Mouse (Mus musculus): Measurements from ENCODE around the gene Atl3. TPM values are rescaled to one million over a fixed set of nuclear protein-coding genes. Genes with fewer than 3 reads are reported as not detected.
A peak's percentile ranks its signal among the peaks of the same experiment; 100 is the strongest.
"Not testable (repeated sequence)": the region's sequence is repeated elsewhere in the genome, so short reads cannot be mapped to it uniquely, and the experiment has no call there.

Gene Atl3
- polyA plus RNA-seq, 1 experiment: 0.11 TPM

- Histone ChIP-seq H3K36me3 (ENCODE audit: control insufficient read depth) (peaks cover 12% of the 10 kb centered on the region), H3K9me3 (ENCODE audit: control insufficient read depth, low read length) (no peaks in the 10 kb centered on the region), H3K4me1 (ENCODE audit: control insufficient read depth) (peaks cover 41% of the 10 kb centered on the region), H3K27me3 (ENCODE audit: control insufficient read depth) (no peaks in the 10 kb centered on the region), H3K4me3 (replicated peaks) (peak overlapping the region; percentile 89)
- TF ChIP-seq TAL1 (IDR thresholded peaks at IDR 0.05; ENCODE audit: low read length) (no peak), GATA1 (IDR thresholded peaks at IDR 0.05; ENCODE audit: low read length) (no peak)
Measured at GRCm38 (mm10) chr19:7494187-7495015, 561 bp downstream of the Atl3 start.

DNA sequence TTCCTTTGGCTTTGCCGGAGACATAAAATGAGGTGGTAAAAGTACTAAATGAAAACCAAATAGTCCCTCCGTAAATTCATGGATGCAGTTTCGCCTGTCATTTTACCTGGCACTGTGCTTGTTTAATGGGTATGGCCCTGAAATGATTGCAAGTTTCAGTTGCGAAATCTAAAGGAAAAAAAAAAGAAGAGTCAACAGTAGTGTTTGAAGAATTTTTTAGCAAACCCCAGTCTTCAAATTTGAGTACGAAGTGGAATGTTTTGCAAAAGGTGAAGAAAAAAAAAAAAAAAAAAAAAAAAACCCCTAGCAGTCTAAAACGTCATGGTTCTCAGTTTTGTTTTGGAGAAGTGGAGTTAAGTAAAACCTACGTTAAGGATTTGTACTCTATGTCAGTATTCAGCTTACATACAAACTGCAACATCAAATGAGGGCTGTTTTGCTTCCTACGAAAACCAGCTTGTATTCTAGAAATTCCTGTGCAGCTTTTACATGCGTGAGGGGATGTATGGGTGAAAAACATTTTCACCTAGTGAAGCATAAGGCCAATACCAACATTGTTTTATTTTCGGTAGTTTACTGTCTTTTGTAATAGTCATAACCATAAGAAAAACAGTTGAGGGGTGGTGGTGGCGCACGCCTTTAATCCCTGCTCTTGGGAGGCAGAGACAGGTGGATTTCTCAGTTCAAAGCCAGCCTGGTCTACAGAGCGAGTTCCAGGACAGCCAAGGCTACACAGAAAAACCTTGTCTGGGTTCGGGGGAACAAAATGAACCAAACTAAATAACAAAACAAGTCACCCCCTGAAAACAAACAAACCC, 1.6 kb downstream of the Atl3 start:
- Histone ChIP-seq H3K4me1 (ENCODE audit: control insufficient read depth) (peaks cover 41% of the 10 kb centered on the region), H3K9me3 (ENCODE audit: control insufficient read depth, low read length) (no peaks in the 10 kb centered on the region), H3K36me3 (ENCODE audit: control insufficient read depth) (peaks cover 10% of the 10 kb centered on the region), H3K27me3 (ENCODE audit: control insufficient read depth) (no peaks in the 10 kb centered on the region), H3K4me3 (replicated peaks) (peak overlapping the region; percentile 89)
- no peak for TF ChIP-seq TAL1 (IDR thresholded peaks at IDR 0.05; ENCODE audit: low read length)
- TF ChIP-seq GATA1 (IDR thresholded peaks at IDR 0.05; ENCODE audit: low read length): no peak

DNA sequence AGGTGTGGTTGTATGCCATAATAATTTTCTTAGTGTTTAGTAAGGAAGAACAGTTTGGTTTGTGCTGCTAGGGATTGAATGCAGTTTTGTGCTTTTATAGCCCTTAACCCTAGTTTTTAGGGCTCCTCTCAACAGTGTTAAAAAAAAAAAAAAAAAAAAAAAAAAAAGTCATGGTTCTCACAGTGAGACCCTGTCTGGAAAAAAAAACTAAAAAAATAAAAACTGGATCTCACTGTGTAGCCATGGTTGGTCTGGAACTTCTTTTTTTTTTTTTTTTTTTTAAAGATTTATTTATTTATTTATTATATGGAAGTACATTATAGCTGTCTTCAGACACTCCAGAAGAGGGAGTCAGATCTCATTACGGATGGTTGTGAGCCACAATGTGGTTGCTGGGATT, 2.2 kb downstream of the Atl3 start:
- not testable (repeated sequence) for H3K27me3 ChIP-seq (ENCODE audit: control insufficient read depth); H3K9me3 ChIP-seq (ENCODE audit: control insufficient read depth, low read length)
- H3K4me3 ChIP-seq (replicated peaks): peak overlapping the region; percentile 89
- H3K36me3 ChIP-seq (ENCODE audit: control insufficient read depth): peaks cover 10% of the 10 kb centered on the region
- peaks cover 41% of the 10 kb centered on the region for H3K4me1 ChIP-seq (ENCODE audit: control insufficient read depth)

DNA sequence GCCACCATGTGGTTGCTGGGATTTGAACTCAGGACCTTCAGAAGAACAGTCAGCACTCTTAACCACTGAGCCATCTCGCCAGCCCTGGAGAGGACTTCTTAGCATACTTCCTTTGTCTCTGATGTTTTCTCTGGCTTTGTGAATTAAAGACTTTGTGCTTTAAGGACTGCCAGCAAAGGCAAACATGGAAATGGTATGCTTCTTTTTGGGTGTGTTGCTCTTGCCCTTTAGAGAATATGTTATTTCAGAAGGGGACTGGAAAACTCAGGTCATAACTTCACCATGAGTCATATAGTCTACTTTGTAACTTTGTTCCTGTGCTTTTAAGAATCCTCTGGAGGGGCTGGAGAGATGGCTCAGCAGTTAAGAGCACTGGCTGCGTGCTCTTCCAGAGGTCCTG, 5.0 kb downstream of the Atl3 start:
- peaks cover 20% of the 10 kb centered on the region for H3K4me1 ChIP-seq (ENCODE audit: control insufficient read depth)
- TF ChIP-seq TAL1 (IDR thresholded peaks at IDR 0.05; ENCODE audit: low read length) (no peak), GATA1 (IDR thresholded peaks at IDR 0.05; ENCODE audit: low read length) (no peak)
- H3K27me3 ChIP-seq (ENCODE audit: control insufficient read depth): no peaks in the 10 kb centered on the region
- no peak overlapping the region for H3K4me3 ChIP-seq (replicated peaks)
- H3K9me3 ChIP-seq (ENCODE audit: control insufficient read depth, low read length): no peaks in the 10 kb centered on the region
- no peaks in the 10 kb centered on the region; the same call in 1 of the 2 replicates for H3K36me3 ChIP-seq (ENCODE audit: control insufficient read depth)

GRCm38 (mm10) chr19:7500701-7501100, 6.9 kb downstream of the Atl3 start:
- TF ChIP-seq TAL1 (IDR thresholded peaks at IDR 0.05; ENCODE audit: low read length) (no peak), GATA1 (IDR thresholded peaks at IDR 0.05; ENCODE audit: low read length) (no peak)
- H3K4me3 ChIP-seq (replicated peaks): no peak overlapping the region
- no peaks in the 10 kb centered on the region for H3K9me3 ChIP-seq (ENCODE audit: control insufficient read depth, low read length)
- peaks cover 5% of the 10 kb centered on the region for H3K4me1 ChIP-seq (ENCODE audit: control insufficient read depth)
- H3K36me3 ChIP-seq (ENCODE audit: control insufficient read depth): no peaks in the 10 kb centered on the region; the same call in 1 of the 2 replicates
- no peaks in the 10 kb centered on the region for H3K27me3 ChIP-seq (ENCODE audit: control insufficient read depth)

- peaks cover under 1% of the 10 kb centered on the region; the same call in 1 of the 2 replicates for H3K36me3 ChIP-seq (ENCODE audit: control insufficient read depth)
- H3K4me3 ChIP-seq (replicated peaks): no peak overlapping the region
- no peaks in the 10 kb centered on the region for H3K9me3 ChIP-seq (ENCODE audit: control insufficient read depth, low read length)
- no peaks in the 10 kb centered on the region for H3K27me3 ChIP-seq (ENCODE audit: control insufficient read depth)
- H3K4me1 ChIP-seq (ENCODE audit: control insufficient read depth): peaks cover 1% of the 10 kb centered on the region; the same call in 1 of the 2 replicates
- no peak for TF ChIP-seq GATA1 (IDR thresholded peaks at IDR 0.05; ENCODE audit: low read length)
Measured at GRCm38 (mm10) chr19:7502432-7502831, 8.6 kb downstream of the Atl3 start.

DNA sequence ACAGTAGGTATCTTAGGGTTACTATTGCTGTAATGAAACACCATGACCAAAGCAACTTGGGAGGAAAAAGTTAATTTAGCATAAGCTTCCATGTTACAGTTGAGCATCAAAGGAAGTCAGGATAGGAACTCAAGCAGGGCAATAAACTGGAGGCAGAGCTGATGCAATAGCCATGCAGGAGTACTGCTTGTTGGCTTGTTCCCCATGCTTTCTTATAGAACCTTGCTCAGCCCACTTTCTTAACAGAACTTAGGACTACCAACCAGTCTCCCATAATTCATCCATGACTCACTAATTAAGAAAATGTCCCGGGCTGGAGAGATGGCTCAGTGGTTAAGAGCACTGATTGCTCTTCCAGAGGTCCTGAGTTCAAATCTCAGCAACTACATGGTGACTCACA, 12.5 kb downstream of the Atl3 start:
- peaks cover 9% of the 10 kb centered on the region for H3K4me1 ChIP-seq (ENCODE audit: control insufficient read depth)
- H3K4me3 ChIP-seq (replicated peaks): no peak overlapping the region
- H3K36me3 ChIP-seq (ENCODE audit: control insufficient read depth): peaks cover 21% of the 10 kb centered on the region

DNA sequence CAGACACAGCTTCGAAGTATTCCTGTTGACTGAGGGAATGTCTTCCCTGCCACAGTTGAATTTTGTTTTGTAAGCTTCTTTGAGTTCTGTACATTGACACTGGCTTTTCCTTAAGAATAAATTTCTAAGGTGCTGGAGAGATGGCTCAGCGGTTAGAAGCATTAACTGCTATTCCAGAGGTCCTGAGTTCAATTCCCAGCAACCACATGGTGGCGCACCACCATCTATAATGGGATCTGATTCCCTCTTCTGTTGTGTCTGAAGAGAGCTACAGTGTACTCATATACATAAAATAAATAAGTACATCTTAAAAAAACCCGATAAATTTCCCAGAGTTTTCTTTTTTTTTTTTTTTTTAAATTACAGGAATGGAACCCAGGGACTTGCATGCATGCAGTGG, 14.2 kb downstream of the Atl3 start:
- Histone ChIP-seq H3K9me3 (ENCODE audit: control insufficient read depth, low read length) (no peaks in the 10 kb centered on the region), H3K4me3 (replicated peaks) (no peak overlapping the region), H3K27me3 (ENCODE audit: control insufficient read depth) (no peaks in the 10 kb centered on the region), H3K4me1 (ENCODE audit: control insufficient read depth) (peaks cover 16% of the 10 kb centered on the region), H3K36me3 (ENCODE audit: control insufficient read depth) (peaks cover 34% of the 10 kb centered on the region)
- TF ChIP-seq TAL1 (IDR thresholded peaks at IDR 0.05; ENCODE audit: low read length) (no peak), GATA1 (IDR thresholded peaks at IDR 0.05; ENCODE audit: low read length) (no peak)

More for the DNA sequence above, 12.5 kb downstream of the Atl3 start:
- TF ChIP-seq GATA1 (IDR thresholded peaks at IDR 0.05; ENCODE audit: low read length) (no peak), TAL1 (IDR thresholded peaks at IDR 0.05; ENCODE audit: low read length) (no peak)
- H3K9me3 ChIP-seq (ENCODE audit: control insufficient read depth, low read length): no peaks in the 10 kb centered on the region
- H3K27me3 ChIP-seq (ENCODE audit: control insufficient read depth): no peaks in the 10 kb centered on the region

DNA sequence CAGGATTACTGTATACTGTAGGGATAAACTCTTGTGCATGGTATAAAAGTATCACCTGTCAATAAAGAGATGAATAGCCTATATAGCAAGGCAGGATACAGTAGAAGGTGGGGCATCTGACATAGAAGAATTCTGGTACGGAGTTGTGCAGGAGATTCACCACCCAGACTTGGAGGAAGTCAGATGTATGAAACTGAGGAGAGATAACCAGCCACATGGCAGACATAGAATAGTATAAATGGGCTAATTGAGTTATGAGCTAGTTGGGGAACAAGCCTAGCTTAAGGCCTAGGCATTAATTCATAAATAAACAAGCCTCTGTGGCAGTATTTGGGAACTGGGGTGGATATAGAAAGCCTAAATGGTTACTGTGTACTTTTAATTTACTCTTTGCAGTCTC, 22.6 kb downstream of the Atl3 start:
- no peak overlapping the region for H3K4me3 ChIP-seq (replicated peaks)
- no peaks in the 10 kb centered on the region for H3K9me3 ChIP-seq (ENCODE audit: control insufficient read depth, low read length)
- H3K27me3 ChIP-seq (ENCODE audit: control insufficient read depth): no peaks in the 10 kb centered on the region
- TF ChIP-seq TAL1 (IDR thresholded peaks at IDR 0.05; ENCODE audit: low read length) (no peak), GATA1 (IDR thresholded peaks at IDR 0.05; ENCODE audit: low read length) (no peak)
- peaks cover 58% of the 10 kb centered on the region for H3K36me3 ChIP-seq (ENCODE audit: control insufficient read depth)
- peaks cover 6% of the 10 kb centered on the region for H3K4me1 ChIP-seq (ENCODE audit: control insufficient read depth)

All from erythroblast, embryonic 14.5 days (primary cell).